Mouse (Mus musculus) intestine, postnatal 0 days (tissue): Measurements from ENCODE around the gene Nup107. TPM values are rescaled to one million over a fixed set of nuclear protein-coding genes. Genes with fewer than 3 reads are reported as not detected.

ENCODE experiments used
- ATAC-seq: fragments of 200-750 bp; cut with Nextera tagmentation; 2 replicates; pipeline ENCODE4 v1.8.0; 2017; ENCODE audit warnings: mild to moderate bottlenecking, moderate TSS enrichment, moderate library complexity
- H3K27ac ChIP-seq: fragments of 300-500 bp; sonication (generic); 2 replicates; pipeline ENCODE4 v1.5.1; 2014; ENCODE audit warnings: mild to moderate bottlenecking, low read depth, low read length, moderate library complexity
- H3K27me3 ChIP-seq: fragments of 300-500 bp; sonication (generic); replicated peaks from 2 replicates; pipeline ENCODE4 v1.6.1; 2014; ENCODE audit warnings: low read length, mixed read lengths; ENCODE audit not compliant: control insufficient read depth, insufficient read depth
- H3K36me3 ChIP-seq: fragments of 300-500 bp; sonication (generic); 2 replicates; pipeline ENCODE4 v1.6.1; 2014; ENCODE audit warnings: mild to moderate bottlenecking, moderate library complexity; ENCODE audit not compliant: control insufficient read depth, insufficient read depth
- H3K4me1 ChIP-seq: fragments of 300-500 bp; sonication (generic); replicated peaks from 2 replicates; pipeline ENCODE4 v1.6.1; 2014; ENCODE audit warnings: antibody characterized with exemption, low read length, mixed read lengths; ENCODE audit not compliant: control insufficient read depth, insufficient read depth
- H3K4me2 ChIP-seq: fragments of 300-500 bp; sonication (generic); replicated peaks from 2 replicates; pipeline ENCODE4 v1.6.1; 2014; ENCODE audit warnings: low read depth, mild to moderate bottlenecking, moderate library complexity
- H3K4me3 ChIP-seq: fragments of 300-500 bp; sonication (generic); 2 replicates; pipeline ENCODE4 v1.5.1; 2014; ENCODE audit warnings: low read depth, low read length
- H3K9ac ChIP-seq: fragments of 300-500 bp; sonication (generic); 2 replicates; pipeline ENCODE4 v1.6.1; 2014; ENCODE audit warnings: mild to moderate bottlenecking, low read depth, low read length
- H3K9me3 ChIP-seq: fragments of 300-500 bp; sonication (generic); 2 replicates; pipeline ENCODE4 v1.6.1; 2016; ENCODE audit warnings: mixed run types; ENCODE audit not compliant: control insufficient read depth
- CTCF ChIP-seq: sonication (generic); IDR thresholded peaks from 2 replicates; pipeline ENCODE4 v1.5.1; 2016; ENCODE audit warnings: low read depth, mild to moderate bottlenecking, control low read depth, antibody characterized with exemption, moderate library complexity
- WGBS: fragments of 180-500 bp; shearing (Covaris S2); extraction: QIAGEN DNeasy Blood & Tissue Kit; methylation state at CpG from one replicate; pipeline ENCODE4 v1.1.7; 2014; 5-methylcytosine and 5-hydroxymethylcytosine counted together
- polyA plus RNA-seq: library from polyadenylated mRNA; unstranded; fragments of >200 nt; fragmentation: Nextera tagmentation; extraction: Ambion mirVana; gene quantifications from 2 replicates; pipeline ENCODE4 v1.2.1, GENCODE M21; 2015

The Nup107 gene
- polyA plus RNA-seq, 1 experiment from 2014 or later = 16.2 TPM

GRCm38 (mm10) chr10:117728574-117728973 is 63.9 kb downstream of the Nup107 start:
- Histone ChIP-seq H3K27me3 (no peaks in the 10 kb centered on the region), H3K9me3 (no peaks in the 10 kb centered on the region), H3K9ac (no peak overlapping the region), H3K4me3 (no peak overlapping the region), H3K4me1 (0 out of 2 replicates have a peak, but pooled peaks cover 5% of the 10 kb centered on the region), H3K27ac (no peak overlapping the region), H3K4me2 (no peak overlapping the region), H3K36me3 (no peaks in the 10 kb centered on the region)
- no peak for TF ChIP-seq CTCF
- no peak for ATAC-seq
- WGBS = 83% methylated on average over 5 of the region's 5 CpGs

GRCm38 (mm10) chr10:117727518-117728110 is 64.9 kb downstream of the Nup107 start:
- Histone ChIP-seq H3K9ac (no peak overlapping the region), H3K9me3 (no peaks in the 10 kb centered on the region), H3K4me1 (0 out of 2 replicates have a peak, but pooled peaks cover 5% of the 10 kb centered on the region), H3K27me3 (no peaks in the 10 kb centered on the region), H3K4me2 (no peak overlapping the region), H3K27ac (no peak overlapping the region), H3K36me3 (no peaks in the 10 kb centered on the region), H3K4me3 (no peak overlapping the region)
- no peak for ATAC-seq
- WGBS = 78% methylated on average over 9 of the region's 9 CpGs
- no peak for TF ChIP-seq CTCF

GRCm38 (mm10) chr10:117726888-117727385 is 65.6 kb downstream of the Nup107 start:
- H3K27me3 ChIP-seq = no peaks in the 10 kb centered on the region
- TF ChIP-seq CTCF = no peak
- no peak overlapping the region for H3K4me2 ChIP-seq
- no peak overlapping the region for H3K4me3 ChIP-seq
- no peaks in the 10 kb centered on the region for H3K36me3 ChIP-seq
- H3K9me3 ChIP-seq = no peaks in the 10 kb centered on the region
- ATAC-seq = no peak
- WGBS = 95% methylated on average over 4 of the region's 4 CpGs
- no peak overlapping the region for H3K27ac ChIP-seq
- H3K9ac ChIP-seq = no peak overlapping the region
- H3K4me1 ChIP-seq = 0 out of 2 replicates have a peak, but pooled peaks cover 5% of the 10 kb centered on the region

GRCm38 (mm10) chr10:117726350-117726749 is 66.2 kb downstream of the Nup107 start:
- Histone ChIP-seq H3K9me3 (no peaks in the 10 kb centered on the region), H3K9ac (no peak overlapping the region), H3K4me2 (no peak overlapping the region), H3K4me1 (0 out of 2 replicates have a peak, but pooled peaks cover 2% of the 10 kb centered on the region), H3K36me3 (no peaks in the 10 kb centered on the region), H3K27ac (no peak overlapping the region), H3K4me3 (no peak overlapping the region), H3K27me3 (no peaks in the 10 kb centered on the region)
- WGBS = 92% methylated on average over 4 of the region's 4 CpGs
- no peak for ATAC-seq
- no peak for TF ChIP-seq CTCF

- H3K4me3 ChIP-seq = no peak overlapping the region
- ATAC-seq = no peak
- H3K27ac ChIP-seq = no peak overlapping the region
- H3K9ac ChIP-seq = no peak overlapping the region
- TF ChIP-seq CTCF = no peak
- no peak overlapping the region for H3K4me2 ChIP-seq
- H3K36me3 ChIP-seq = no peaks in the 10 kb centered on the region
- H3K27me3 ChIP-seq = no peaks in the 10 kb centered on the region
- no peaks in the 10 kb centered on the region for H3K4me1 ChIP-seq
- 67% methylated on average over 7 of the region's 7 CpGs for WGBS
- no peaks in the 10 kb centered on the region for H3K9me3 ChIP-seq
These were observed 66.8 kb downstream of the Nup107 start for GRCm38 (mm10) chr10:117725671-117726070.

GRCm38 (mm10) chr10:117724804-117725361 is 67.6 kb downstream of the Nup107 start:
- 91% methylated on average over 3 of the region's 3 CpGs for WGBS

More at GRCm38 (mm10) chr10:117724804-117725361, 67.6 kb downstream of the Nup107 start:
- Histone ChIP-seq H3K36me3 (no peaks in the 10 kb centered on the region), H3K27ac (no peak overlapping the region), H3K4me2 (no peak overlapping the region), H3K4me1 (no peaks in the 10 kb centered on the region), H3K9me3 (no peaks in the 10 kb centered on the region), H3K27me3 (no peaks in the 10 kb centered on the region), H3K9ac (no peak overlapping the region), H3K4me3 (no peak overlapping the region)
- no peak for ATAC-seq
- no peak for TF ChIP-seq CTCF
